Mouse (Mus musculus): ENCODE measurements around the gene Slc2a5. TPM values are rescaled to one million over a fixed set of nuclear protein-coding genes. Genes with fewer than 3 reads are reported as not detected.

Gene Slc2a5
- polyA plus RNA-seq, 1 experiment from 2014 or later = 26.9 TPM

- Histone ChIP-seq H3K4me1 (replicated peaks; ENCODE audit: control insufficient read depth, insufficient read depth, low read length) (no peaks in the 10 kb centered on the region), H3K27ac (ENCODE audit: low read depth, low read length) (no peak overlapping the region), H3K27me3 (replicated peaks; ENCODE audit: control insufficient read depth, insufficient read depth, low read length) (no peaks in the 10 kb centered on the region), H3K4me3 (ENCODE audit: low read depth, low read length) (no peak overlapping the region), H3K36me3 (ENCODE audit: control insufficient read depth, insufficient read depth) (no peaks in the 10 kb centered on the region), H3K4me2 (replicated peaks; ENCODE audit: low read depth) (no peak overlapping the region), H3K9ac (ENCODE audit: low read depth, low read length) (no peak overlapping the region), H3K9me3 (ENCODE audit: control insufficient read depth) (no peaks in the 10 kb centered on the region)
- no peak for ATAC-seq
- no peak for TF ChIP-seq CTCF (IDR thresholded peaks at IDR 0.05; ENCODE audit: low read depth)
- WGBS = 80% methylated on average over 9 of the region's 9 CpGs
Measured at GRCm38 (mm10) chr4:150110373-150110772, 8.7 kb upstream of the Slc2a5 start.

DNA sequence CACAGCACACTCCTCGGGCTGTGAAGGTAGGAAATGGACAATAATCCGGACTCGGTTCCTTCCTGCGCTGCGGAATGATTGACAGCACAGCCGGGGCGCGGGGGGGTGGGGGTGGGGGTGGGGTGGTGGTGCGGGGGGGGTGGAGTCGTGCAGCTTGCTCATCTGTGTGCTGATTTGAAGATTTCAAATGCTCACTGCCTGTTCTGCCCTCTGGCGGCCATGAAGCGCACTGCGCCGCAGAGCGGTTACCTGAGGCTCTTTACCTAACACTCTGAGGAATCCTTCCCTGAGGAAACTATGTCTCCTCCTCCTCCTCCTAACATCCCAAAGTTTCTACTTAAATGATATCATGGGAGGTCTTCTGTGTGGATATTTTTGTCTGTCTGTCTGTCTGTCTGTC is 6.2 kb upstream of the Slc2a5 start:
- no peaks in the 10 kb centered on the region for H3K4me1 ChIP-seq (replicated peaks; ENCODE audit: control insufficient read depth, insufficient read depth, low read length)
- 0 out of 2 replicates have a peak overlapping the region, but pooled peaks have one; percentile 21 for H3K4me2 ChIP-seq (replicated peaks; ENCODE audit: low read depth)
- no peak overlapping the region for H3K4me3 ChIP-seq (ENCODE audit: low read depth, low read length)
- no peak overlapping the region for H3K9ac ChIP-seq (ENCODE audit: low read depth, low read length)
- H3K36me3 ChIP-seq (ENCODE audit: control insufficient read depth, insufficient read depth) = no peaks in the 10 kb centered on the region
- no peak overlapping the region for H3K27ac ChIP-seq (ENCODE audit: low read depth, low read length)
- H3K27me3 ChIP-seq (replicated peaks; ENCODE audit: control insufficient read depth, insufficient read depth, low read length) = no peaks in the 10 kb centered on the region
- WGBS = 4% methylated on average over 14 of the region's 15 CpGs
- TF ChIP-seq CTCF (IDR thresholded peaks at IDR 0.05; ENCODE audit: low read depth) = peak; percentile 78
- no peaks in the 10 kb centered on the region for H3K9me3 ChIP-seq (ENCODE audit: control insufficient read depth)
- ATAC-seq = no peak

DNA sequence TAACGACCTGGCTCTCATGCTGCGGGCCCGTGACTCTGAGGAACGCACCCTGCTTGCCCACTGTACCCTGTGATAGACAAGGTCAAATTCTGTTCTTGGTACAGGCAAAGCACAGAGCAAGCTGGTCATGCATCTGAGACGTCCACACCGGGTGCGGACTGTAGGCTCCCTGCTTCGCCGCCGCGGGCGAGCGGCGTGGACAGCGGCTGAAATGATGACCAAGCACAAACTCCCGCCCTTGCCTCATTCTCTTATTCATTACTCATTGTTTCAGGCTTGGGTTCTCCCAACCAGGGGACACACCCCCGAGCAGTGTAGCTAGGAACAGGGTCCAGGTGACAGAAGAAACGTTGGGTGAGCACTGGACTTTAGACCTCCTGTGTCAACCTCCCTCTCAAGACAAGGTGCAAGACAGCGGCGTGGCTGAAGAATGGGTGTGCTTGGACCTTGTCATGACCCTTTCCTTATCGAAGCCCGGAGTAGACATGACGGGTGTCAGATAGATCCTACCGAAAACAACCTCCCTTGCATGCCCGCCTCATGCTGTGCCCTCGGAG is 4.5 kb upstream of the Slc2a5 start:
- Histone ChIP-seq H3K4me1 (replicated peaks; ENCODE audit: control insufficient read depth, insufficient read depth, low read length) (no peaks in the 10 kb centered on the region), H3K9ac (ENCODE audit: low read depth, low read length) (no peak overlapping the region), H3K27ac (ENCODE audit: low read depth, low read length) (0 out of 2 replicates have a peak overlapping the region, but pooled peaks have one; percentile 10), H3K4me3 (ENCODE audit: low read depth, low read length) (no peak overlapping the region), H3K4me2 (replicated peaks; ENCODE audit: low read depth) (peak overlapping the region; percentile 21; the same call in 1 of the 2 replicates), H3K9me3 (ENCODE audit: control insufficient read depth) (no peaks in the 10 kb centered on the region), H3K27me3 (replicated peaks; ENCODE audit: control insufficient read depth, insufficient read depth, low read length) (no peaks in the 10 kb centered on the region), H3K36me3 (ENCODE audit: control insufficient read depth, insufficient read depth) (no peaks in the 10 kb centered on the region)
- ATAC-seq = peak; percentile 91
- TF ChIP-seq CTCF (IDR thresholded peaks at IDR 0.05; ENCODE audit: low read depth) = no peak
- WGBS = 60% methylated on average over 26 of the region's 26 CpGs

DNA sequence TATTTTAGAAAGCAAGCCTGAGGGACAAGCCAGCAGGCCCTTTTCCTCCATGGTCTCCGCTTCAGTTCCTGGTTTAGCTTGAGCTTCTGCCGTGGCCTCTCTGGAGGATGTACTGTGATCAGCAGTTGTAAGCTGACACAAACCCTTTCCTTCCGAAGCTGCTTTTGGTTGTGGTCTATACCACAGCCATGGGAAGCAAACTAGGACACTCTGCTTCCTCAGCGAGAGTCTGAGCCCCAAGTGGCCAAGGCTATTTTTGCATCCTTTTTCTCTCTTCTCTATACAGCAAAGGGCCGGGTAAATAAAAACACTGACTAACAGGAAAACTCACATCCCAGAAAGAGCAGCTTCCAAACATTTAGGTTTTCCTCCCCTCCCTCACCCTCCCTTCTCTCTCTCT is 1.8 kb upstream of the Slc2a5 start:
- H3K4me2 ChIP-seq (replicated peaks; ENCODE audit: low read depth) = no peak overlapping the region
- ATAC-seq = no peak
- H3K9ac ChIP-seq (ENCODE audit: low read depth, low read length) = no peak overlapping the region
- TF ChIP-seq CTCF (IDR thresholded peaks at IDR 0.05; ENCODE audit: low read depth) = peak; percentile 53
- H3K27me3 ChIP-seq (replicated peaks; ENCODE audit: control insufficient read depth, insufficient read depth, low read length) = no peaks in the 10 kb centered on the region
- H3K9me3 ChIP-seq (ENCODE audit: control insufficient read depth) = no peaks in the 10 kb centered on the region
- no peaks in the 10 kb centered on the region for H3K4me1 ChIP-seq (replicated peaks; ENCODE audit: control insufficient read depth, insufficient read depth, low read length)
- H3K36me3 ChIP-seq (ENCODE audit: control insufficient read depth, insufficient read depth) = no peaks in the 10 kb centered on the region
- 45% methylated on average over 5 of the region's 5 CpGs for WGBS
- H3K4me3 ChIP-seq (ENCODE audit: low read depth, low read length) = no peak overlapping the region
- no peak overlapping the region for H3K27ac ChIP-seq (ENCODE audit: low read depth, low read length)

GRCm38 (mm10) chr4:150118163-150118562 is 920 bp upstream of the Slc2a5 start:
- Histone ChIP-seq H3K27ac (ENCODE audit: low read depth, low read length) (no peak overlapping the region), H3K4me2 (replicated peaks; ENCODE audit: low read depth) (no peak overlapping the region), H3K4me3 (ENCODE audit: low read depth, low read length) (no peak overlapping the region), H3K9me3 (ENCODE audit: control insufficient read depth) (no peaks in the 10 kb centered on the region), H3K36me3 (ENCODE audit: control insufficient read depth, insufficient read depth) (no peaks in the 10 kb centered on the region), H3K27me3 (replicated peaks; ENCODE audit: control insufficient read depth, insufficient read depth, low read length) (no peaks in the 10 kb centered on the region), H3K9ac (ENCODE audit: low read depth, low read length) (no peak overlapping the region), H3K4me1 (replicated peaks; ENCODE audit: control insufficient read depth, insufficient read depth, low read length) (no peaks in the 10 kb centered on the region)
- peak; percentile 54 for TF ChIP-seq CTCF (IDR thresholded peaks at IDR 0.05; ENCODE audit: low read depth)
- ATAC-seq = no peak
- 54% methylated on average over 6 of the region's 6 CpGs for WGBS

- Histone ChIP-seq H3K9me3 (ENCODE audit: control insufficient read depth) (no peaks in the 10 kb centered on the region), H3K36me3 (ENCODE audit: control insufficient read depth, insufficient read depth) (no peaks in the 10 kb centered on the region), H3K9ac (ENCODE audit: low read depth, low read length) (no peak overlapping the region), H3K27ac (ENCODE audit: low read depth, low read length) (no peak overlapping the region; the same call in 1 of the 2 replicates), H3K4me1 (replicated peaks; ENCODE audit: control insufficient read depth, insufficient read depth, low read length) (no peaks in the 10 kb centered on the region), H3K4me2 (replicated peaks; ENCODE audit: low read depth) (peak overlapping the region; percentile 59), H3K27me3 (replicated peaks; ENCODE audit: control insufficient read depth, insufficient read depth, low read length) (no peaks in the 10 kb centered on the region), H3K4me3 (ENCODE audit: low read depth, low read length) (no peak overlapping the region)
- WGBS = 36% methylated on average over 14 of the region's 14 CpGs
- ATAC-seq = no peak
- TF ChIP-seq CTCF (IDR thresholded peaks at IDR 0.05; ENCODE audit: low read depth) = no peak
Measured at GRCm38 (mm10) chr4:150119640-150120039, 557 bp downstream of the Slc2a5 start.

All from intestine, postnatal 0 days (tissue).